Mouse (Mus musculus): Measurements from ENCODE around the gene Gba. TPM values are rescaled to one million over a fixed set of nuclear protein-coding genes. Genes with fewer than 3 reads are reported as not detected.
A peak's percentile ranks its signal among the peaks of the same experiment; 100 is the strongest.

Gba gene
- total and polyA plus RNA-seq, 3 experiments, result 49.1 to 55.0 TPM; not detected in 1

DNA sequence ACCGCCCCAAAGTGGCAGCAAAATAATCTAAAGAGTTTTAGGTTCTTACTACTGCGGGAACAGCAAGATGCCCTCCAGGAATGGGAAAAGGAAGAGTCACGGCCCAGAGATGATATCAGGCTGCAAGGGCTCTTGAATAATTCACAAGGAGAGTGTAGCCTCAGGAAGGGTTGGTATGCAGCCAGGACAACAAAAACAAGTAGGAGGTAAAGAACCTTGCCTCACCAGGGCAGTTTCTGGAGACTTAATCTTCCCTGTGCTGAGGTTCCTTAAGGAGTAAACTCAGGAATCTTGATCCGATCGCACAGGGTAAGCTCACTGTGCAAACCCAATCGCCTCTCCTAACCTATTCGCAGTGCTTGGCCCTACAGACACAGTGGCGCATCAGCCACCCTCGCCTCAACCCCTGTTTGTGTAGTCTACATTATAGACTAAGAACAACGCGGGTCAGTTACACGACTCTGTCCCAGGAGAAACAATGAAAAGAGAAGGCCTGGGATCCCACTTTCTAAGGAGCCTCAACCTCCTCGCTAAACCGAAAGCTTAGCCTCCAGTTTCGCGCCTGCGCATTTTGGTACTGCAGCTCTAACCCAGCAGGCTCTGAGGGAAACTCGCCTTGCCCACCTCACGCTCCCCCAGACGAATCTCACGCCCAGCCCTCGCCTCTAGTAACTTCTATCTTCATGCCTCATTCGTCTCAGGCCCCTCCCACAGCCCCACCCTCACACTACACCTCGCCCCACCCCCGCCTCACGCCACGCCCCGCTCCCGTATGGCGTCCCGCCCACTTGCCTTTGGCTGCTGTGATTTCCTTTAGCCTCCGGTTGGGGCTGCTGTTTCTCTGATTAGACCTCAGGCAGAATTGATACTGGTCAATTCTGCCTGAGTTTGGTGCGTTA, 6.5 kb upstream of the Gba start:
- Histone ChIP-seq H3K79me2 (ENCODE audit: control insufficient read depth, insufficient read depth, low read length, poor library complexity) (no peaks in the 10 kb centered on the region; the same call in 1 of the 2 replicates), H3K27me3 (ENCODE audit: control insufficient read depth in 1 of 2, insufficient read depth in 2 of 2, low read length in 2 of 2) (no peaks in the 10 kb centered on the region), H3K27ac (ENCODE audit: control insufficient read depth, low read depth, low read length) (peak overlapping the region; percentile 79), H3K4me1 (ENCODE audit: control insufficient read depth in 1 of 2, insufficient read depth in 2 of 2, low read length in 2 of 2) (peaks cover 8 to 15% of the 10 kb centered on the region in 2 experiments), H3K4me3 (ENCODE audit: control insufficient read depth in 1 of 2, insufficient read depth in 1 of 2, low read depth in 2 of 2, low read length in 2 of 2) (peak overlapping the region; percentile 75 to 88), H3K9me3 (replicated peaks; ENCODE audit: insufficient read depth, low read length) (no peaks in the 10 kb centered on the region), H3K9ac (ENCODE audit: control insufficient read depth, low read depth, low read length, poor library complexity, severe bottlenecking) (peak overlapping the region; percentile 78), H3K36me3 (ENCODE audit: control insufficient read depth in 1 of 2, insufficient read depth in 2 of 2, low read length in 2 of 2) (peaks cover 0 to 15% of the 10 kb centered on the region in 2 experiments; a peak in 2 of 4 replicates)
- peak; percentile 99 for DNase-seq (ENCODE audit: low read depth, low spot score)
- TF ChIP-seq GABPA (IDR thresholded peaks at IDR 0.05; ENCODE audit: low read depth, low read length) (no peak), POLR2AphosphoS2 (IDR thresholded peaks at IDR 0.05; ENCODE audit: low read length) (peak; percentile 70; the same call in 1 of the 2 replicates), HCFC1 (IDR thresholded peaks at IDR 0.05; ENCODE audit: low read depth, low read length) (no peak; the same call in 1 of the 2 replicates), EP300 (IDR thresholded peaks at IDR 0.05; ENCODE audit: low read depth in 1 of 2, low read length in 2 of 2) (peak; percentile 5 to 44; a peak in 3 of 4 replicates), ETS1 (IDR thresholded peaks at IDR 0.05; ENCODE audit: low read depth, low read length) (0 out of 2 replicates have a peak, but pooled peaks have one; percentile 41), MAFK (IDR thresholded peaks at IDR 0.05; ENCODE audit: borderline replicate concordance, low read depth, low read length) (no peak), POLR2AphosphoS5 (IDR thresholded peaks at IDR 0.05; ENCODE audit: borderline replicate concordance, low read depth, low read length) (no peak), SMC3 (IDR thresholded peaks at IDR 0.05; ENCODE audit: low read depth, low read length) (peak; percentile 37), MYC (IDR thresholded peaks at IDR 0.05; ENCODE audit: low read depth, low read length) (no peak; the same call in 1 of the 2 replicates), KAT2A (conservative IDR thresholded peaks at IDR 0.05; ENCODE audit: low read depth, low read length) (no peak), ZMIZ1 (IDR thresholded peaks at IDR 0.05; ENCODE audit: low read depth, low read length) (peak; percentile 97), GATA1 (IDR thresholded peaks at IDR 0.05; ENCODE audit: low read depth, low read length) (peak; percentile 4; the same call in 1 of the 2 replicates), MAX (IDR thresholded peaks at IDR 0.05; ENCODE audit: low read length) (peak; percentile 26), JUND (IDR thresholded peaks at IDR 0.05; ENCODE audit: low read depth, low read length) (no peak), USF1 (IDR thresholded peaks at IDR 0.05; ENCODE audit: low read depth, low read length) (peak; percentile 78), MXI1 (IDR thresholded peaks at IDR 0.05; ENCODE audit: low read depth, low read length) (peak; percentile 45; the same call in 1 of the 2 replicates), UBTF (IDR thresholded peaks at IDR 0.05; ENCODE audit: borderline replicate concordance, insufficient read depth, low read depth, low read length) (no peak), TAL1 (IDR thresholded peaks at IDR 0.05; ENCODE audit: low read length) (no peak), BHLHE40 (IDR thresholded peaks at IDR 0.05; ENCODE audit: borderline replicate concordance, low read depth, low read length) (no peak), SIN3A (IDR thresholded peaks at IDR 0.05; ENCODE audit: low read length) (peak; percentile 51; the same call in 1 of the 2 replicates), CHD1 (IDR thresholded peaks at IDR 0.05; ENCODE audit: low read depth, low read length) (no peak), NRF1 (IDR thresholded peaks at IDR 0.05; ENCODE audit: insufficient read depth, low read depth, low read length, poor library complexity, severe bottlenecking) (peak; percentile 74), MEF2A (IDR thresholded peaks at IDR 0.05; ENCODE audit: extremely low read depth, insufficient replicate concordance, low read depth, low read length, poor library complexity, severe bottlenecking) (no peak), POLR2A (IDR thresholded peaks at IDR 0.05; ENCODE audit: control insufficient read depth in 1 of 2, insufficient read depth in 1 of 2, low read depth in 1 of 2, low read length in 2 of 2, poor library complexity in 1 of 2) (peak; percentile 80 to 98), CHD2 (IDR thresholded peaks at IDR 0.05; ENCODE audit: low read length) (no peak), ZKSCAN1 (IDR thresholded peaks at IDR 0.05; ENCODE audit: low read depth, low read length) (no peak), ZNF384 (IDR thresholded peaks at IDR 0.05; ENCODE audit: low read depth, low read length) (no peak), NELFE (IDR thresholded peaks at IDR 0.05; ENCODE audit: low read depth, low read length) (peak; percentile 89), RAD21 (IDR thresholded peaks at IDR 0.05; ENCODE audit: low read depth, low read length) (peak; percentile 37), E2F4 (IDR thresholded peaks at IDR 0.05; ENCODE audit: borderline replicate concordance, low read depth, low read length) (no peak), RCOR1 (IDR thresholded peaks at IDR 0.05; ENCODE audit: low read depth, low read length) (peak; percentile 83), ZC3H11A (IDR thresholded peaks at IDR 0.05; ENCODE audit: low read depth, low read length) (no peak), MAZ (IDR thresholded peaks at IDR 0.05; ENCODE audit: low read depth, low read length) (no peak), ELF1 (IDR thresholded peaks at IDR 0.05; ENCODE audit: low read depth, low read length) (no peak), MYB (IDR thresholded peaks at IDR 0.05; ENCODE audit: low read depth, low read length) (no peak)
